39 mouse cellular contexts compared by ENCODE assay signal in genomic region chr7:26800996-26801395, GRCm38 (mm10). TPM values are rescaled to one million over a fixed set of nuclear protein-coding genes. Genes with fewer than 3 reads are reported as not detected.
"Had no signal": no experiment of that assay in that cellular context is flagged by ENCODE, and none has a peak within 500 bp of the region (broad histone marks: within the 10 kb centered on the region; RNA-seq: fewer than 3 reads in every experiment).

No protein-coding gene starts in this region.

- H3K27me3 ChIP-seq: embryonic facial prominence, embryonic 12.5 days; embryonic facial prominence, embryonic 13.5 days; embryonic facial prominence, embryonic 15.5 days; forebrain, embryonic 12.5 days; forebrain, embryonic 13.5 days; forebrain, embryonic 15.5 days had no signal

- ATAC-seq: forebrain, embryonic 13.5 days; forebrain, embryonic 14.5 days; forebrain, embryonic 15.5 days; forebrain, embryonic 16.5 days; forebrain, postnatal 0 days had no signal

- H3K36me3 ChIP-seq: embryonic facial prominence, embryonic 10.5 days; embryonic facial prominence, embryonic 12.5 days; embryonic facial prominence, embryonic 13.5 days; embryonic facial prominence, embryonic 15.5 days; forebrain, embryonic 10.5 days; forebrain, embryonic 12.5 days; forebrain, embryonic 15.5 days had no signal

- H3K4me2 ChIP-seq: embryonic facial prominence, embryonic 12.5 days; embryonic facial prominence, embryonic 13.5 days; embryonic facial prominence, embryonic 15.5 days; forebrain, embryonic 12.5 days; forebrain, embryonic 13.5 days; forebrain, embryonic 15.5 days had no signal

- DNase-seq: cerebellum, adult 2 months; cerebellum, adult 8-10 months; cerebellum, adult 9-10 months; cerebellum, adult 9-11 months; cerebellum, postnatal 10 days; cerebellum, postnatal 14 days; cerebellum, postnatal 25 days; cerebellum, postnatal 36 days; embryo, embryonic 11 days; forebrain, postnatal 0 days; gastrocnemius, adult 2 months; gastrocnemius, postnatal 10 days; gastrocnemius, postnatal 14 days; gastrocnemius, postnatal 25 days; gastrocnemius, postnatal 36 days; heart, adult 11 months; heart, adult 18-20 months; heart, adult 2 months had no signal

- H3K9me3 ChIP-seq: embryonic facial prominence, embryonic 12.5 days; embryonic facial prominence, embryonic 15.5 days; forebrain, embryonic 10.5 days; forebrain, embryonic 12.5 days; forebrain, embryonic 13.5 days; forebrain, embryonic 15.5 days had no signal

- H3K4me3 ChIP-seq: embryonic facial prominence, embryonic 10.5 days; embryonic facial prominence, embryonic 12.5 days; embryonic facial prominence, embryonic 13.5 days; embryonic facial prominence, embryonic 15.5 days; erythroblast, embryonic 14.5 days; forebrain, embryonic 10.5 days; forebrain, embryonic 12.5 days; forebrain, embryonic 13.5 days; forebrain, embryonic 15.5 days; gastrocnemius, adult 2 months; heart, adult 2 months had no signal

- H3K9ac ChIP-seq: embryonic facial prominence, embryonic 12.5 days; embryonic facial prominence, embryonic 13.5 days; embryonic facial prominence, embryonic 15.5 days; forebrain, embryonic 12.5 days; forebrain, embryonic 13.5 days; forebrain, embryonic 15.5 days; forebrain, postnatal 0 days had no signal

- H3K4me1 ChIP-seq: embryonic facial prominence, embryonic 10.5 days; embryonic facial prominence, embryonic 12.5 days; embryonic facial prominence, embryonic 13.5 days; embryonic facial prominence, embryonic 15.5 days; forebrain, embryonic 10.5 days; forebrain, embryonic 12.5 days; forebrain, embryonic 13.5 days; forebrain, embryonic 15.5 days had no signal

- H3K27ac ChIP-seq: embryonic facial prominence, embryonic 10.5 days; embryonic facial prominence, embryonic 12.5 days; embryonic facial prominence, embryonic 13.5 days; embryonic facial prominence, embryonic 15.5 days; forebrain, embryonic 10.5 days; forebrain, embryonic 12.5 days; forebrain, embryonic 13.5 days; forebrain, embryonic 15.5 days; gastrocnemius, adult 2 months; heart, adult 2 months had no signal

RNA-seq across cellular contexts. Expression of gene Cyp2g1, which starts 7.7 kb away (rescaled TPM):
- total RNA-seq: common myeloid progenitor, adult 5-6 weeks; forebrain, postnatal 0 days; gastrocnemius, adult 18-20 months; gastrocnemius, adult 2 months; gastrocnemius, adult 8-10 months; gastrocnemius, postnatal 10 days; gastrocnemius, postnatal 14 days; gastrocnemius, postnatal 25 days; gastrocnemius, postnatal 36 days; gastrocnemius, postnatal 4 days; granulocyte monocyte progenitor cell, adult 5-6 weeks; heart, adult 18-20 months; heart, adult 2 months had no signal
- polyA plus RNA-seq: cerebellum, adult 2 months; cortical plate, adult 2 months; embryonic facial prominence, embryonic 10.5 days; embryonic facial prominence, embryonic 11.5 days; embryonic facial prominence, embryonic 12.5 days; forebrain, embryonic 10.5 days; forebrain, embryonic 11.5 days; forebrain, embryonic 13.5 days; forebrain, embryonic 14.5 days; forebrain, embryonic 15.5 days; forebrain, embryonic 16.5 days; forebrain, postnatal 0 days; gonadal fat pad, adult 2 months; heart, adult 2 months had no signal

RNA-seq across cellular contexts. Expression of gene Cyp2a5, which starts 34.1 kb away (rescaled TPM):
- total RNA-seq: common myeloid progenitor, adult 5-6 weeks; gastrocnemius, adult 18-20 months; gastrocnemius, adult 2 months; gastrocnemius, postnatal 10 days; gastrocnemius, postnatal 14 days; gastrocnemius, postnatal 25 days; gastrocnemius, postnatal 36 days; gastrocnemius, postnatal 4 days; granulocyte monocyte progenitor cell, adult 5-6 weeks; heart, adult 2 months had no signal
- polyA plus RNA-seq: cerebellum, adult 2 months; embryonic facial prominence, embryonic 10.5 days; embryonic facial prominence, embryonic 11.5 days; embryonic facial prominence, embryonic 12.5 days; erythroblast, embryonic 14.5 days; forebrain, embryonic 10.5 days; forebrain, embryonic 11.5 days; forebrain, embryonic 12.5 days; forebrain, embryonic 13.5 days had no signal

RNA-seq across cellular contexts. Expression of gene Cyp2b19, which starts 44.1 kb away (rescaled TPM):
- total RNA-seq: common myeloid progenitor, adult 5-6 weeks; forebrain, postnatal 0 days; gastrocnemius, adult 18-20 months; gastrocnemius, adult 2 months; gastrocnemius, adult 8-10 months; gastrocnemius, postnatal 10 days; gastrocnemius, postnatal 14 days; gastrocnemius, postnatal 25 days; gastrocnemius, postnatal 36 days; gastrocnemius, postnatal 4 days; granulocyte monocyte progenitor cell, adult 5-6 weeks; heart, adult 18-20 months; heart, adult 2 months had no signal
- polyA plus RNA-seq: cerebellum, adult 2 months; cortical plate, adult 2 months; embryonic facial prominence, embryonic 11.5 days; embryonic facial prominence, embryonic 13.5 days; erythroblast, embryonic 14.5 days; forebrain, embryonic 11.5 days; frontal cortex, adult 2 months; gonadal fat pad, adult 2 months; heart, adult 2 months had no signal
